Mouse (Mus musculus) bone marrow, adult 2 months (tissue): ENCODE measurements around the gene Hsf5.

Source experiments
- CTCF ChIP-seq: fragments of 200-500 bp; IDR thresholded peaks from 2 replicates; pipeline ENCODE4 v1.5.1; 2011; ENCODE audit warnings: low read length, control low read depth; ENCODE audit not compliant: control insufficient read depth, insufficient read depth
- POLR2A ChIP-seq: fragments of 200-500 bp; IDR thresholded peaks from 2 replicates; pipeline ENCODE4 v1.6.1; 2011; ENCODE audit warnings: low read depth, mild to moderate bottlenecking, control low read depth, low read length, borderline replicate concordance; ENCODE audit not compliant: control insufficient read depth

DNA sequence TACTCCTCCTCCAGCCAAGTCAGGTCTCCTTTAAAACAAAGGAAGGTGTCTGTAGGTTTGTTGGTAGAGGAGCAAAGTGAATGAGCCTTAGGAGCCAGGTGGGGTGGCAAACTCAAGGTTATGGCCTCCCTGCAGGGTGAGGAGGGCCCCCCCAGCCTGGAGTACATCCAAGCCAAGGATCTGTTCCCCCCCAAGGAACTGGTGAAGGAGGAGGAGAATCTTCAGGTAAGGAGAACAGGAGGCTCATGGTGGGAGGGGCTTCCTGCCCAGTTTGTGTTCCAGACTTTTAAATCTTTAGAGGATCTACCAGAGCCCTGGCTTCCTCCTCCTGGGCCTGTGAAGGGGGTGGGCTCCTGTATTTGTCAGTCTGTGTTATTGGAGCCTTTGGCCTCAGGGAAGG lies 19.9 kb upstream of the Hsf5 start:
- TF ChIP-seq POLR2A (no peak), CTCF (no peak)
